Mouse (Mus musculus) adrenal gland, adult 10 weeks (tissue): ENCODE data around the gene Gspt2. TPM values are rescaled to one million over a fixed set of nuclear protein-coding genes. Genes with fewer than 3 reads are reported as not detected.

Experiments used
- polyA plus RNA-seq: library from polyadenylated mRNA; stranded (reverse); fragments of 350-450 nt; fragmentation: Illumina TruSeq; extraction: RNeasy Lipid Tissue Mini Kit (QIAGEN cat#74804); gene quantifications from one replicate; pipeline ENCODE4 v1.2.3, GENCODE M21; 2014; ENCODE audit warnings: low read depth, low replicate concordance

Gspt2 gene
- polyA plus RNA-seq, result 27.3 TPM

GRCm38 (mm10) chrX:94635961-94636563 lies at the start of gene Gspt2:
Gspt2 (plus strand) TSS chrX:94636069.

Other genes starting within 250 kb of the Gspt2 start
- 77.2 TPM for gene Maged1, start 93.9 kb upstream of the Gspt2 start, polyA plus RNA-seq
- gene Zxdb, start 88.5 kb downstream of the Gspt2 start, polyA plus RNA-seq, result 14.6 TPM